Mouse (Mus musculus) mouse trophoblast stem cell (cell line): ENCODE measurements around the gene Aldh3a1.

Source experiments
- in situ Hi-C, 2 experiments: fragments of 300-500 bp; cut with MseI, MboI; formaldehyde crosslinking; loops; 2 replicates in 1 of 2; 3 replicates in 1 of 2; pipeline ENCODE4 v1.15.1; 2025

Aldh3a1 gene

GRCm38 (mm10) chr11:61196616-61197353 is 10.6 kb upstream of the Aldh3a1 start:
- in situ Hi-C loops, result no loop called here

DNA sequence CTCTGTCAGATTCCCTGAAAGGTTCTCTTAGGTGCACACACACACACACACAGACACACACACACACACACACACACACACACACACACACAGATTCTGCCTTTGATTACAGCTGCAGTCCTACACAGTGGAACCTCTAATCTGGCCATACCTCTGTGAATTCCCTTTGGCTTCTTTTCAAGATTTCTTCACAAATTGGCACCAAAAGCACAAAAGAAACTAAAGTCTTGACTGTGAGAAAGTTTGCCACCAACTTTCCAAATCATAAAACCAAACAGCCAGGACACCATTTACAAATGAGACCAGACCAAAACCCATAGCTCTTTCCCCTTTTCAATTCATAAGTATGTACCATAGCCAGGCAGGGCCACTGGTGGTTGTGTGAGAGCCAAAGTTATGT is 9.4 kb upstream of the Aldh3a1 start:
- in situ Hi-C loops, result no loop called here

DNA sequence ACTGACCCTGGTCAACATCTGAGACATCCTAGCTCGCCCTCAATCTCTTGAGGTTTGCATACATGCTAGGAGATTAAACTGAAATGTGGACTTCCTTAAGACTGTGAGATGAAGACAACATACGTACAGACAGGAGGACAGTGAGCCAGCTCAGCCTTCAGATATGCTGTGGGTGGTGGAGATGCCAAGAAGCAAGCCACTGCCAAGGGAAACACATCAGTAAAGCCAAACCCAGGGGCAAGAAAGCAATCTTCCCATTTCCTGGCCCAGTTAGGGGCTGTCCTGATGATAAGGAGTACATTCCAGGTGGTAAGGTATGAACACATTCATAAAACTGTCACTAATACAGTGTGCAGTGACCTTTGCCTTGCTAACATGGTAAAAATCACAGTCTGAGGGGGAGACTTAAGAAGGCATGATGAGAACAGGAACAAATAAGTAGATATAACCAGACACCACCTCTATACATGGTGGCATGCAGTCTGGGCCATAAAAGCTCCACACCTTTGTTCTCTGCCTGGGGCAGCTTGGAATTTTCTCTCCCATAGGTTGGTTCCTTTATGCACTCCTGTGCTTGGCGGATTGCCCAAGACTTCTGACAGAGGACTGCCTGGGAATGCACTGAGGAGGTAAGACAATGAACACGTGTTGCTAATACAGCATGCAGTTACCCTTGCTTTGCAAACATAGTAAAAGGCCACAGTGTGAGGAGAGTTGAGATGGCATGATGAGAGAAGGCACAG is 7.5 kb upstream of the Aldh3a1 start:
- in situ Hi-C loops, result no loop called here

GRCm38 (mm10) chr11:61202186-61202585 is 5.2 kb upstream of the Aldh3a1 start:
- in situ Hi-C loops, result no loop called here

DNA sequence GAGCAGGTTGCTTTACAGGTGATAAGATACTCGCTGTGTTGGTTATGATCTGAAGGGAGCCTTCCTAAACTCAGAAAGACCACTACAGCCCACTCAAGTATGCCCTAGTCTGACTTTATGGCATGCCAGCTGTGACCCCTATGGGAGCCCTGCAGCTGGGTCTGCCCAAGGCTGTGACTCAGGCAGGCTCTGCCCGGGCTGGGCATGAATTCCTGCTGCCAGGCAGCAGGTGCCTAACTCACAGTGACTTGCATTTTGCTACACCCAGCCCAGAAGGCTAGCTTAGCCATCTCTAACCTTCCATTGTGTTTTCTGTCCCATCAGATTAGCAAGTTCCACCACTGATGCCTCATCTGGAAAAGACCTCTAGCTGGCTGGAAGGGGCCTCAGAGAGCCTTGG is 4.5 kb upstream of the Aldh3a1 start:
- in situ Hi-C loops, result no loop called here

DNA sequence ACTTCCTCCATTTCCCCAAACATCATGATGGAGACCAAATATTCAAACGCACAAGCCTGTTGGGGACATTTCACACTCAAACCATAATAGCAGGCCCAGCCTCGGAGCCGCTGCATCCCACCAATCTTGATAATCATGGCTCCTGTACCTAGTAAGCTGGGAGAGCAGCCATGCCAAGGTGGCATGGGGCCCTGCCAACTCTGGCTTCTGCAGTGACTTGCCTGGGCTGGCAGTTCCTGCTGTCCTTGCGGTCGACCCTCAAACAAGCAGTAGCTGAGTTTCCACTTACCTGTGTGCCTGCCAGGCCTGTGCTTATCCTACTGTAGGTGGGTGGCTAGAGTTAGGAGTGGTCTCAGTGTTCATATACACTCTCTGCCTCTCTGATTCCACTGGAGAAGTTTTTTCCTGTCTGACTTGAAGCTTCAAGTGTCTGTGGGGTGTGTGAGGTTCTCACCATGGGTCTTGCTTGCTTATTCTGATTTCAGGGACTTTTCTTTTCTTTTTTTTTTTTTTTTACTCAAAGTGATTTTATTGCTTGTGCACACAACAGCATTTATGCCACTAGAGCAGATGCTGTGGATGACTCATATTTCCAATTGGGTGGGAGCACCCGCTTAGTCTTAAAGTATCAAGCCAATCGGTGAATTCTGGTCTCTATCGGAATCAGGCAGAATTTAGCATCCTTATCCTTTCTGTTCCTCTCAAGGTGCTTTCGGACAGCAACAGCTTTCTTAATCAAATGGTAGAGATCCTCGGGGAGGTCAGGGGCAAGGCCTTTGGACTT is 2.0 kb upstream of the Aldh3a1 start:
- in situ Hi-C loops, result no loop called here

- in situ Hi-C loops, result no loop called here
Observed at GRCm38 (mm10) chr11:61206136-61206535, 1.2 kb upstream of the Aldh3a1 start.

DNA sequence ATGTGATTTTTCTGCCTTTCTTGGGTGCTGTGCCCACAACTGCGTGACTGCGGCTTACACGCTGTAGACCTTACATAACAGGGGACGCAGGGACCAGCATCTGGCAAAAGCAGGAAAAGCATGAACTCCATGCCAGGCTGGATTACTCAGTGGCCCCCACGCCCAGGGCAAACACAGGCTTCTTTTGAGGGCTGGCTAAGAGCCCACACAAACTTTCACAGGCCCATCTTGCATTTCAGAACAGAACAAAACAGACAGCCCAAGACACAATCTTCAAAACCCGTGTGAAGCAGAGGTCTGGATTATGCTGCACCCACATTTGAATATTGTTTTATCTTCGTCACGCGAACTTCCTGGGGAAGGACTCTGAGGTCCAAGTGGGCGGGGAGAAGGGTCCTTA is 979 bp downstream of the Aldh3a1 start:
- in situ Hi-C loops, result no loop called here

- in situ Hi-C loops, result no loop called here
Observed at GRCm38 (mm10) chr11:61212102-61212501, 4.8 kb downstream of the Aldh3a1 start.

DNA sequence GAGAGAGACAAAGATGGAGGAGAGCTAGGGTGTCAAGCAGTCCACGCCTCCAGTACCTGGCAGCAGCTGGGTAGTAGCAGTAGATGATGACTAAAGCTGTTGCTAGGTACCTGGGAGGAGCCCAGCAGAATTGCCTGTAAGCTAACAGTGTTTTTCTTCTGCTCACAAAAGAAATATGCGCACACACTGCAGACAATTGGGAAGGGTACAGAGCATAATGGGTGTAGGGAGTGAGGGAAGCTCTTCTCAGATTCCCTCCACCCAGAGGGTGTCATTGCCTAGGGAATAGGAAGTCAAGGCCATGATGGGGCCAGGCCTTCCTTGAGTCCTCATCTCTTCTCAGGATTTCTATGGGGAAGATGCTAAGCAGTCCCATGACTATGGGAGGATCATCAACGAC is 8.6 kb downstream of the Aldh3a1 start:
- in situ Hi-C loops, result no loop called here

- in situ Hi-C loops, result no loop called here
Observed at GRCm38 (mm10) chr11:61220156-61220881, 13.0 kb downstream of the Aldh3a1 start.

- in situ Hi-C loops, result no loop called here
Observed at GRCm38 (mm10) chr11:61222007-61222406, 14.7 kb downstream of the Aldh3a1 start.

- in situ Hi-C loops, result no loop called here
Observed at GRCm38 (mm10) chr11:61222971-61223745, 15.8 kb downstream of the Aldh3a1 start.

DNA sequence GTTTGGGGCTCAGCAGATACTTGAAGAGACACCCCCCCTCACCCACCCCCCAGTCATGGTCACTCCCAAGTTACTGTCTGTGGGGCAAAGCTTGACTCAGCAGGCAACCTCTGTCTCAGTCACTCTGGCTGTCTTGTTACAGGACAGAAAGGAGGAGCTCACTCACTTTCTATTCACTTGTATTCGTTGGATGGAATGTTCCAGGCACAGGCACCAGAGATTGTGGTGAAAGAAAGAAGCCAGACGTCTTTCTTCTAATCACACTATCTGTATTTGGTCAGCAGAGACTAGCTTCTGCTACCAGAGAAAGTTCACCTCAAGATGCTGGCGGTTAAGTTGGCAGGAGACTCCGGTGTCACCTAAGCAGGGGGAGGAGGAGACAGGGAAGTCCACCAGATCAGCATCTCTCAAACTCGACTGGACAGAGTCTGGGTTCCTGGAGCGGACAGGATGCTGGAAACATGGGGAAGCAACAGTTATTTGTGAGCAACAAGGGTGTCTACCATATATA is 17.0 kb downstream of the Aldh3a1 start:
- in situ Hi-C loops, result no loop called here

GRCm38 (mm10) chr11:61224907-61225306 is 17.6 kb downstream of the Aldh3a1 start:
- in situ Hi-C loops, result no loop called here

GRCm38 (mm10) chr11:61225511-61225910 is 18.2 kb downstream of the Aldh3a1 start:
- in situ Hi-C loops, result no loop called here

- in situ Hi-C loops, result no loop called here
Observed at GRCm38 (mm10) chr11:61225941-61226412, 18.6 kb downstream of the Aldh3a1 start.

DNA sequence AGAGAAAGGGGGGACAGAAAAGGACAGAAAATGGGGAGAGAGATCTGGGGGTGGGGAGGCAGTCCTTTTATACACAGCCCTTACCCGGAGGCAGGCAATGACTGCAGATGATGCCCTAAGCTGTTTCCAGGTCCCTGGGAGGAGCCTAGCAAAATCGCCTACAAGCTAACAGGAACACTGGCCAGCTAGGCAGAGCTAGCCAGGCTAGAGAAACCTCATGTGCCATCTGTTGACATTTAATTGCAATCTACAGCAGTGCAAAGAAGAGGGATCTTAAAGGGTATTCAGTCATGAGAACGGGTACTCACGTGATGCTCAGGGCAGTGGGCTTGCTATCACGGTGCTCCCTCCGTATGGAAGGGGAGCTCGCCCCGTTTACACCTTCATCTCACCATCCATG is 20.5 kb downstream of the Aldh3a1 start:
- in situ Hi-C loops, result no loop called here

DNA sequence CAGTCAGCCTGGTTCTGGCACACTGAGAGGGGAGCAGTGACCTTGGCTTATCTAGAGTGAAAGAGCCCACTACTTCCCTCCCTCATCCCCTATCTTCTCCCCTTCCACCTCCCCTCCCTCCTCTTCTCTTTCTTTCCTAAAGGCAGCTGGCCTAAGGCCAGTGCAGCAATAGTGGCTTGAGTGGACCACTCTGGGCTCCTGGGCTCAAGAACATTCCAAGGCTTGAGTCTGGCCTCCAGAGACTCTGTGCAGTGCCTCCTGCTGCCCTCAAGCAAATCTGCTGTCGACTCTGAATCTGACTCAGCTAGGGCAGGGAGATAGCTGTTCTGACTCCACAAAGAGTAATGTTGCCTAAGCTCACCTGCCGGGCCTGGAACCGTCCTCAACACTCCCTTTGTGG is 21.1 kb downstream of the Aldh3a1 start:
- in situ Hi-C loops, result no loop called here

GRCm38 (mm10) chr11:61231329-61231728 is 24.0 kb downstream of the Aldh3a1 start:
- in situ Hi-C loops, result no loop called here

GRCm38 (mm10) chr11:61234174-61234573 is 26.8 kb downstream of the Aldh3a1 start:
- in situ Hi-C loops, result no loop called here
